Mouse (Mus musculus) neural tube, embryonic 12.5 days (tissue): ENCODE results near the gene Stub1. TPM values are rescaled to one million over a fixed set of nuclear protein-coding genes. Genes with fewer than 3 reads are reported as not detected.
"Not testable (repeated sequence)": the region's sequence is repeated elsewhere in the genome, so short reads cannot be mapped to it uniquely, and the experiment has no call there.

Source experiments
- ATAC-seq: fragments of 200-750 bp; cut with Nextera tagmentation; 2 replicates; pipeline ENCODE4 v1.8.0; 2017; ENCODE audit warnings: low read depth, mild to moderate bottlenecking, moderate TSS enrichment, moderate library complexity; ENCODE audit not compliant: low FRiP score
- H3K27ac ChIP-seq: fragments of 300-500 bp; sonication (generic); 2 replicates; pipeline ENCODE4 v1.5.1; 2016
- H3K27me3 ChIP-seq: fragments of 300-500 bp; sonication (generic); replicated peaks from 2 replicates; pipeline ENCODE4 v1.6.1; 2016; ENCODE audit warnings: mild to moderate bottlenecking
- H3K36me3 ChIP-seq: fragments of 300-500 bp; sonication (generic); 2 replicates; pipeline ENCODE4 v1.6.1; 2016; ENCODE audit warnings: mild to moderate bottlenecking
- H3K4me1 ChIP-seq: fragments of 300-500 bp; sonication (generic); 2 replicates; pipeline ENCODE4 v1.6.1; 2016
- H3K4me2 ChIP-seq: fragments of 300-500 bp; sonication (generic); replicated peaks from 2 replicates; pipeline ENCODE4 v1.6.1; 2016; ENCODE audit warnings: mild to moderate bottlenecking
- H3K4me3 ChIP-seq: fragments of 300-500 bp; sonication (generic); 2 replicates; pipeline ENCODE4 v1.5.1; 2016
- H3K9ac ChIP-seq: fragments of 300-500 bp; sonication (generic); 2 replicates; pipeline ENCODE4 v1.6.1; 2016; ENCODE audit warnings: mild to moderate bottlenecking
- H3K9me3 ChIP-seq: fragments of 300-500 bp; sonication (generic); 2 replicates; pipeline ENCODE4 v1.6.1; 2016; ENCODE audit warnings: mild to moderate bottlenecking
- WGBS: fragments of 180-500 bp; shearing (Covaris S2); methylation state at CpG from one replicate; pipeline ENCODE4 v1.1.7; 2016; 5-methylcytosine and 5-hydroxymethylcytosine counted together
- polyA plus RNA-seq: library from polyadenylated mRNA; unstranded; fragments of >200 nt; fragmentation: Nextera tagmentation; extraction: Ambion mirVana; gene quantifications from 2 replicates; pipeline ENCODE4 v1.2.1, GENCODE M21; 2016

The Stub1 gene
- polyA plus RNA-seq, 1 experiment from 2014 or later: 293 TPM

- 89% methylated on average over 6 of the region's 6 CpGs for WGBS
- peak overlapping the region; percentile 82 for H3K4me2 ChIP-seq
- no peak overlapping the region for H3K9ac ChIP-seq
- H3K4me1 ChIP-seq: peaks cover 55% of the 10 kb centered on the region
- ATAC-seq: no peak
- H3K27me3 ChIP-seq: peaks cover 5% of the 10 kb centered on the region
- no peaks in the 10 kb centered on the region for H3K9me3 ChIP-seq
- H3K36me3 ChIP-seq: peaks cover 32% of the 10 kb centered on the region
- no peak overlapping the region for H3K27ac ChIP-seq
- H3K4me3 ChIP-seq: no peak overlapping the region
Measured at GRCm38 (mm10) chr17:25825311-25825710, 7.9 kb downstream of the Stub1 start.

GRCm38 (mm10) chr17:25824362-25825142, 8.7 kb downstream of the Stub1 start:
- Histone ChIP-seq H3K4me1 (peaks cover 48% of the 10 kb centered on the region), H3K4me2 (peak overlapping the region; percentile 82), H3K9ac (peak overlapping the region; percentile 73; the same call in 1 of the 2 replicates), H3K27ac (no peak overlapping the region), H3K36me3 (peaks cover 29% of the 10 kb centered on the region), H3K9me3 (no peaks in the 10 kb centered on the region), H3K27me3 (peaks cover 12% of the 10 kb centered on the region), H3K4me3 (peak overlapping the region; percentile 53; the same call in 1 of the 2 replicates)
- WGBS: 76% methylated on average over 17 of the region's 17 CpGs
- no peak for ATAC-seq

DNA sequence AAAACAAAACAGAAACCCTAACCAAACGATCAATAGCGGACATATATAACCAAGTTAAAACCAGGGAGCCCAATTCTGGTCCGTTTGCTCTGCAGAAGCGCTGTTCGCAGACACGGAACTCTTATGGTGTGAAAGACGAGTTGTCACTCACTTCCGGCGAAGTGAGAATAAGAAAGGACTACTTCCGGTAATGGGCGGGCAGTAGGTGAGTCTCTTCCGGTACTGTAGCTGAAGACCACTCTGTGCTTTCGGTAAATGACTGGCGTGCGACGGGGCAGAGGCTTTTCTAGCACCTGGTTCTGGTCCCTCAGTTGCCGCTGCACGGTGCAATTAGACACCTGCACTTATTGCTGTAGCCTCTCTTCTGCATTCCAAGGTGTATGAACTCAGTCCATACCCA, 9.8 kb downstream of the Stub1 start, which contains the start of gene Wdr24:
Gene Wdr24 (plus strand): TSS at position 176 of the 400 bp plus-strand sequence.
- peak within 1 kb of the TSS; percentile 73 for H3K9ac ChIP-seq
- H3K4me3 ChIP-seq: peak within 1 kb of the TSS; percentile 53
- H3K4me2 ChIP-seq: peak within 1 kb of the TSS; percentile 82
- H3K9me3 ChIP-seq: no peaks in the 10 kb centered on the region
- H3K4me1 ChIP-seq: peaks cover 47% of the 10 kb centered on the region
- no peak for ATAC-seq
- H3K27me3 ChIP-seq: peaks cover 23% of the 10 kb centered on the region
- under 1% methylated on average over 18 of the region's 18 CpGs for WGBS
- no peak within 1 kb of the TSS for H3K27ac ChIP-seq
- peaks cover 34% of the 10 kb centered on the region for H3K36me3 ChIP-seq

DNA sequence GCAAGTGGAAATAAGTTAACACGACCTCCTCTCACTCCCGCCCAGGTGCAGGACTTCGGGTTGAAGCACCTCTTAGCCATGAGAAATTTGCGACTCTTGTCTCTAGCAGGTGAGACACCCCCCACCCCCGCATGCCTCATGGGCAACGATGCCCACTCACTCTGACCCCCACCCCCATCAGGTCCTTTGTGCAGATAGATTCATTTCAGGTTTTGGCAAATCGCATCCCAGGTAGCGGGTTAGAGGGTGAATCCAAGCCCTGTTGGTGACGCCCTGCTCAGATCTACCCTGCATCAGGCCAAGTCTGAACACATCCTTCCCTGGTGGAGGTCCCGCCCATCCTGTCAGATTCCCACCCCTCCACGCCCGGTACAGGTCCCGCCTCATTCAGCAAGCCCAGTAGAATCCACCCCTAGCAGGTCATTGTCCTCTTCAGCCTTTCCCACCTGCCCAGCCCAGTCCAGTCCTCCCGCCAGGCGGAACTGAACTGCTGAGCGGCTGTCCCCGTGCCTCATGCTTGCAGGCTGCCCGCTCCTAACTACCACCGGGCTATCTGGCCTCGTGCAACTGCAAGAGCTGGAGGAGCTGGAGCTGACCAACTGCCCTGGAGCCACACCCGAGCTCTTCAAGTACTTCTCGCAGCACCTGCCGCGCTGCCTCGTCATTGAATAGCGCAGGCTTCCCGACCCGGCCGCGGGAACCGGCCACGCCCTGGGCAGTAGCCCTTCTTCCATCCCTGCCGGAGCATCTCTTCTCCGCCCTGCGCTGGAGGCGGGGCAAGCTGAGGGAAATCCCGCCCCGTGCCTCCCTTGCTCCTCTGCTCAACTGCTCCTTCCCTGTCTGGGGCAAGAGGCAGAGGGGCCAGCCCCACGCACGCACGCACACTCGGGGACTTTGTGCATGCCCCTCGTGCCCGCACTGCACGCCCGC, 14.1 kb downstream of the Stub1 start:
- Histone ChIP-seq H3K27ac (no peak overlapping the region), H3K27me3 (peaks cover 43% of the 10 kb centered on the region), H3K36me3 (peaks cover 28% of the 10 kb centered on the region), H3K9ac (no peak overlapping the region), H3K9me3 (no peaks in the 10 kb centered on the region), H3K4me3 (0 out of 2 replicates have a peak overlapping the region, but pooled peaks have one; percentile 11), H3K4me2 (peak overlapping the region; percentile 32), H3K4me1 (peaks cover 7% of the 10 kb centered on the region)
- WGBS: 7% methylated on average over 46 of the region's 46 CpGs
- no peak for ATAC-seq

DNA sequence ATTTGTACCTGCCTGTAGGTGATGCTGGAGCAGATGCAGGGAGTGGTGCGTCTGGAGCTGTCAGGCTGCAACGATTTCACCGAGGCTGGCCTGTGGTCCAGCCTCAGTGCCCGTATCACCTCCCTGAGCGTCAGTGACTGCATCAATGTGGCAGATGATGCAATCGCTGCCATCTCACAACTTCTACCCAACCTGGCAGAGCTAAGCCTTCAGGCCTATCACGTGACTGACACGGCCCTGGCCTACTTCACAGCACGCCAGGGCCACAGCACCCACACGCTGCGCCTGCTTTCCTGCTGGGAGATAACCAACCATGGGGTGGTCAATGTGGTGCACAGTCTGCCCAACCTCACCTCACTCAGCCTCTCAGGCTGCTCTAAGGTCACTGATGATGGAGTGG, 15.5 kb downstream of the Stub1 start:
- no peak for ATAC-seq
- Histone ChIP-seq H3K4me2 (no peak overlapping the region), H3K9ac (no peak overlapping the region), H3K27me3 (peaks cover 43% of the 10 kb centered on the region), H3K36me3 (peaks cover 28% of the 10 kb centered on the region), H3K4me1 (peaks cover 13% of the 10 kb centered on the region), H3K27ac (no peak overlapping the region), H3K4me3 (no peak overlapping the region), H3K9me3 (no peaks in the 10 kb centered on the region)
- 90% methylated on average over 11 of the region's 11 CpGs for WGBS

GRCm38 (mm10) chr17:25813471-25813870, 19.7 kb downstream of the Stub1 start:
- no peak overlapping the region; the same call in 1 of the 2 replicates for H3K9ac ChIP-seq

DNA sequence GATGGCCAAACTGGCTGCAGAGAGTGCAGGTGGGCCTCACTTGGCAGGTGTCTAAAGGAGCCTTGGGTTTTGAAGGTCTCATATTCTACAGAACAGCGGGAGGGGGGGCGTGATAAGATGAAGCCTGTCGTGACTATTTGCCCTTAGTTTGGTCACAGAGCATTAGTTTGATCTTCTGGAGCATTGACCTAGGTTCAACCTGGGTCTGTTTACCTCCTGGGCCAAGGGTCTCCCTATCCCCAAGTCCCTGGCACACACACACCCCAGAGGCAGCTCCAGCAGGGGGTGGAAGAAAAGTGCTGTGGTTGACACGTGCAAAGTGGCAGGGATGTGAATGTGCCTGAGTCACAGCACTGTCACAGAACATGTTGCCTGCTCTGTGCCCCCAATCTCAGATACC, 22.3 kb downstream of the Stub1 start:
- H3K9me3 ChIP-seq: no peaks in the 10 kb centered on the region
- no peak overlapping the region for H3K27ac ChIP-seq
- ATAC-seq: no peak
- no peak overlapping the region for H3K4me3 ChIP-seq
- H3K4me1 ChIP-seq: peaks cover 36% of the 10 kb centered on the region
- peak overlapping the region; percentile 86 for H3K4me2 ChIP-seq
- H3K36me3 ChIP-seq: peaks cover 3% of the 10 kb centered on the region; the same call in 1 of the 2 replicates
- 78% methylated on average over 4 of the region's 4 CpGs for WGBS
- peaks cover 12% of the 10 kb centered on the region for H3K27me3 ChIP-seq
- no peak overlapping the region for H3K9ac ChIP-seq

More at GRCm38 (mm10) chr17:25813471-25813870, 19.7 kb downstream of the Stub1 start:
- Histone ChIP-seq H3K27ac (no peak overlapping the region), H3K4me3 (no peak overlapping the region), H3K4me1 (peaks cover 31% of the 10 kb centered on the region), H3K27me3 (peaks cover 32% of the 10 kb centered on the region), H3K9me3 (no peaks in the 10 kb centered on the region), H3K4me2 (peak overlapping the region; percentile 34), H3K36me3 (peaks cover 24% of the 10 kb centered on the region)
- 1% methylated on average over 20 of the region's 20 CpGs for WGBS
- ATAC-seq: no peak

DNA sequence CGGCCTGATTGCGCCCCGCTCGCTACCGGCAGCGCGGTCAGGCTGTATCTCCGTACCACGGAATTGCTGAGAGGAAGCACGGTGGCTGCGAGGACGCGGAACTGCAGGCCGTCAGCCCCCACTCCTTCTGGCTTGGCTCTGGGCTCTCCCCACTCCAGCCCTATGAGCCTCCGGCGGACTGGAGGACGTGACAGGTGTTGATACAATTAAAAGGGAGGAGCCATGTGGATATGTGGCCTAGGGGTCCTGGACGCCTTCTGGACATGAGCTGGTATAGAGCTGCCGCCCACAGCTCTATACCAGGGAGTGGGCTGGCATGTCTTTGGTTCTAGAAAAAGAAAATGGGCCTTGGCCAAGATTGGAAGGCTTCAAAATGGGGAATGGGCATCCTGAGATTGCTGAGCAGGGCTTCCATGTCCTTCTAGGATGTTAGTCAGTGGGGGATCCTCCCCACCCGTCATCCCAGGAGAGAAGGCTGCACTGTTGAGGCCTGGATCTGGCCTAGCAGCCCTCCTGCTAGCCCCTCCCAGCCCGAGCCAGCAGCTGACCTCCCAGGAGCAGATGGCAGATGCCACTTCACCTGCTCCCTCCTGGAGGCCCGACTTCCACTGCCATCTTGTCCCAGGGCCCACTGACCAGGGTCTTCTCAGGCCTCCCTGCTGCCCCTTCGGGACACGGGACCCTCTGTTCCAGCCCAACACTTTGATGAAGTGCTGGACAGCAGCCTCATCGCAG, 23.4 kb downstream of the Stub1 start:
- WGBS: 7% methylated on average over 25 of the region's 25 CpGs
- Histone ChIP-seq H3K4me3 (peak overlapping the region; percentile 77), H3K9ac (peak overlapping the region; percentile 87), H3K4me2 (peak overlapping the region; percentile 86), H3K27ac (peak overlapping the region; percentile 90), H3K9me3 (no peaks in the 10 kb centered on the region), H3K27me3 (peaks cover 12% of the 10 kb centered on the region), H3K4me1 (peaks cover 36% of the 10 kb centered on the region), H3K36me3 (peaks cover 3% of the 10 kb centered on the region; the same call in 1 of the 2 replicates)
- peak; percentile 61 for ATAC-seq

GRCm38 (mm10) chr17:25808789-25809605, 24.2 kb downstream of the Stub1 start, which contains the start of gene Fbxl16:
Gene Fbxl16 (plus strand): TSS chr17:25809085.
- H3K4me3 ChIP-seq: peak within 1 kb of the TSS; percentile 77
- peak; percentile 80 for ATAC-seq
- peaks cover 3% of the 10 kb centered on the region; the same call in 1 of the 2 replicates for H3K36me3 ChIP-seq
- peak within 1 kb of the TSS; percentile 87 for H3K9ac ChIP-seq
- peaks cover 12% of the 10 kb centered on the region for H3K27me3 ChIP-seq
- under 1% methylated on average over 94 of the region's 100 CpGs for WGBS
- peak within 1 kb of the TSS; percentile 86 for H3K4me2 ChIP-seq
- peaks cover 36% of the 10 kb centered on the region for H3K4me1 ChIP-seq
- peak within 1 kb of the TSS; percentile 90 for H3K27ac ChIP-seq
- H3K9me3 ChIP-seq: no peaks in the 10 kb centered on the region

- no peak for ATAC-seq
- H3K4me3 ChIP-seq: no peak overlapping the region
- H3K4me1 ChIP-seq: peaks cover 39% of the 10 kb centered on the region
- H3K4me2 ChIP-seq: peak overlapping the region; percentile 86
- H3K27ac ChIP-seq: peak overlapping the region; percentile 90; the same call in 1 of the 2 replicates
- peak overlapping the region; percentile 87; the same call in 1 of the 2 replicates for H3K9ac ChIP-seq
- WGBS: 34% methylated on average over 5 of the region's 5 CpGs
- peaks cover 12% of the 10 kb centered on the region for H3K27me3 ChIP-seq
- H3K36me3 ChIP-seq: peaks cover 3% of the 10 kb centered on the region; the same call in 1 of the 2 replicates
- no peaks in the 10 kb centered on the region for H3K9me3 ChIP-seq
Measured at GRCm38 (mm10) chr17:25808028-25808427, 25.2 kb downstream of the Stub1 start.

- H3K27ac ChIP-seq, H3K9me3 ChIP-seq, H3K36me3 ChIP-seq, H3K4me3 ChIP-seq, H3K4me2 ChIP-seq, ATAC-seq, H3K9ac ChIP-seq: not testable (repeated sequence)
- Histone ChIP-seq H3K27me3 (peaks cover 12% of the 10 kb centered on the region), H3K4me1 (peaks cover 39% of the 10 kb centered on the region)
- 54% methylated on average over 2 of the region's 2 CpGs for WGBS
Measured at GRCm38 (mm10) chr17:25807452-25807851, 25.8 kb downstream of the Stub1 start.
